In genomic region chr15:3413103-3413502, GRCm38 (mm10) we compare ENCODE assay signal across 12 mouse cellular contexts.
"Had no signal": no experiment of that assay in that cellular context is flagged by ENCODE, and none has a peak within 500 bp of the region (broad histone marks: within the 10 kb centered on the region; RNA-seq: fewer than 3 reads in every experiment).

No protein-coding gene starts in this region.

- DNase-seq: lung, adult 18-20 months; lung, embryonic 14.5 days; lung, postnatal 10 days; retina, postnatal 1 day; right cerebral cortex, adult 18-20 months; right cerebral cortex, postnatal 25 days; right cerebral cortex, postnatal 4 days; thymus, adult 2 months; thymus, postnatal 25 days; thymus, postnatal 4 days had no signal

- ATAC-seq: midbrain, embryonic 13.5 days; midbrain, embryonic 15.5 days had no signal
